Mouse (Mus musculus): ENCODE measurements around the gene Grip1.

The Grip1 gene

DNA sequence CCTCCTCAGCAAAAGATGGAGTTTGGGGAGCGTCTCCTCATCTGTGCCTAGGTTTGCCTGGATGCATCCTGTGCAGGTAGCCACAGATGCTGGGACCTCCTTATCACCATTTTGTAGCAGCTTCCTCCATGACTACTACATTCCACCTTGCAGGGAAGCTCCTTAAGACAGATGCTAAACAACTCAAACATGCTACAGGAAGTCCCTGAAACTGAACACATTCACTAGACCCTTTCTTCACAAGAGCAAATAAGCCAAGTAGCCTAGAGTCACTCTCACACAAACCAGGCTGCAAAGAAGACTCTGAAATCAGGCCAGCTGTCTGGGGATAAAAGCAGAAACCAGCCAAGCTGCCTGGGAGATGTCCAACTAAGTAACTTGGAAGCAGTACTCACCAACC, 661.6 kb downstream of the Grip1 start:
- intact Hi-C loops (cut with DNase I) = no loop called here

DNA sequence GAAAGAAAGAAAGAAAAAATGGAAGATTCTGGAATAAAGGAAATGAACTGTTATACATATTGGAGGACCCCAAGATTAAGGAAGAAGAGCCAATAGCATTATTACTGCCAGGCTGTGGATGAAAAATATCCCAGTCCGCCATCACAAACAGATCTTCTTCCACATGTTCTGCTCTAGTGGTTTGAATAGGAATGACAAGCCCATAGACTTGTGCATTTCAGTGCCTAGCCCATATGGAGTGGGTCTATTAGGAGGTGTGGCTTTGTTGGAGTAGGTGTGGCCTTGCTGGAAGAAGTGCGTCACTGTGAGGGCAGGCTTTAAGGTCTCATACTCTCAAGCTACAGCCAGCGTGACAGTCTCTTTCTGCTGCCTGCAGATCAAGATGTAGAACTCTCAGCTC, 670.1 kb downstream of the Grip1 start:
- intact Hi-C loops (cut with DNase I) = loop anchor here (2.0 kb wide), 1 partner anchor 59 kb away; no protein-coding TSS in a partner anchor

DNA sequence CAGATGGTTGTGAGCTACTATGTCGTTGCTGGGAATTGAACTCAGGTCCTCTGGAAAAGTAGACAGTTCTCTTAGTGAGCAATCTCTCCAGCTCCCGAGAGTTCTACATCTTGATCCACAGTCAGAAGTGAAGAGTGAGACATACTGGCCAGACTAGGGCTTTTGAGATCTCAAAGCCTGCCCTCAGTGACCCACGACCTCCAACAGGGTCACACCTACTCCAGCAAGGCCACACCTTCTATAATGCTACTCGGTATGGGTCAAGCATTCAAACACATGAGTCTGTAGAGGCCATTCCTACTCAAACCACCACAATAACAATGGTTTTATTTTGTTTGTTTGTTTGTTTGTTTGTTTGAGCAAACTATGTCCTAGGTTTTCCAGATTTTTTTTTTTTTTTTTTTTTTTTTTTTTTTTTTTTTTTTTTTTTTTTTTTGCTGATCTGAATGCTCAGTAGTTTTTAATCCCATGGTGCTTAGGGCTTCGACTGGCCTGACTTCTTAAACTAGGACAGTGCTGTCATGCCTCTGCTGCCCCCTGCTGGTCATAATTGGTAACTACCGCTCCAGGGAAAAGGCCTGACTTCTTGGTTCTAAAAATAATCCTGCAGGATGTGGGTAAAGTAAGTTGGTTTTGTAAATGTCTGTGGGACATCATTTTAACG, 671.3 kb downstream of the Grip1 start:
- intact Hi-C loops (cut with DNase I) = loop anchor here (2.0 to 5.0 kb wide), 3 partner anchors 60 to 478 kb away; no protein-coding TSS in a partner anchor

DNA sequence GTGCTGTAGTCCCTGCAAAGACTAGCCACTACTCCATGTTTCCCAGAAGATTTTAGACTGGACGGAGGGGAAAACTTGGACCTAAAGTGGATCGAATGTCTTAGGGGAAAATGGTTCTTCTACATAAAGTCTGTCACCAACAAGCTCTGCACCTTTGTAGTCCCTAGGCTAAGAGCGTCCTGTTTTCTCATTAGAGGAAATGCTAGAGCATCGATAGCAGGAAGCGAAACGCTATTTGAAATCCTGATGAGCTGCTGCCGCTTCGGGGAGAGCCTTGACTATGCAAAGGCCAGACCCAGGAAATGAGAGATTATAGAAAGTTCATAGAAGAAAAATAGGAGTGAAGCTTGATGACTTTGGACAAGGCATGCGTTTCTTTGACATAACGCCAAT, 671.8 kb downstream of the Grip1 start:
- intact Hi-C loops (cut with DNase I) = loop anchor here (2.0 to 5.0 kb wide), 3 partner anchors 61 to 478 kb away; no protein-coding TSS in a partner anchor

DNA sequence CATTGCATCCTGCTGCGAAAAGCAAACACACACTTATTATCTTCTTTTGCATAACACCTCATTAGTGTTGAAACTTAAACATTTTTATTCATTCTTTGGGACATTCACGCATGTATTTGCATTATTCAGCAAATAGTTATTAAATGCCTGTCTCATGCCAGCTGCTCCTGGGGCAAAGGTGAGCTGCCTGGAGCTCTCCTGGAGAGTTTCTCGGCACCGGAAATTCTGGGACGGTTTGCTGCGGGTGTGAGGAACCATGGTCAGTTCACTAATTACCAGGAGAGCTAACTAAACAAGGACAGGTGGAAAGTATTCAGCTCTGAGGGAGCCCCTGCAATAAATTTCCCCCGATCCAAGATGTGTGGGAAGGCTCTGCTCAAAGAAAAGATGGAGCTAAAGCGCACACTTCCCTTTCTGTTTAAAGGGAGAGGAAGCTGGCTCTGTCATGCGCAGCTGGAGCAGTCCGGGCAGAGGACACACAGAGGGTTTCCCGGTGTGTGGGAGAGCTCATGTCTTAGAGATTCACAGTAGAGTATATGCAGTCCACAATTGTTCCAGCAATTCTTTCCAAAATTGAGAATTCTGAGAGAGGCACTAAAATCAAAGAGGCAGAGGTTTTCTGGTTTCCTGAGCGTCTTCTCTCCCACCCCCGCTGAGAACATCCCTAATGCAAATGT, 675.1 kb downstream of the Grip1 start:
- intact Hi-C loops (cut with DNase I) = loop anchor here (5.0 kb wide), 2 partner anchors 326 to 481 kb away; no protein-coding TSS in a partner anchor

DNA sequence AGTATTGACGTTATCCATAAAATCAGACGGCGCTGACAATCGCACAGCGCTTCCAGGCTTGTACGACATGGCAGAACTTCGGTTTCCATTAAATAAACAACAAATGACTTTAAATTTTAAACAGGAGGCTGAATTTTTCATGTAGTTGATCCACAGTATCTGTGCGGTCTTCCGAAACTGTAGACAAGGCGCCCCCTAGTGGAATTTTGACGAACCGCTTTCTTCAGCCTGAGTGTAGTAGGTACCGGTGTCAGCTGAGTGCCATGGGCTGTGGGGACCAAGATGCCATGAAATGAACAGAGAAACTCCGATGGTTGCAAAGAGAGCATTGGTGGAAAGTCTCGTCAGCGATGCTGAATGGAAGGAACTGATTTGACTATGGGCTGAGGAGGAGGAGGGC, 677.0 kb downstream of the Grip1 start:
- intact Hi-C loops (cut with DNase I) = no loop called here

DNA sequence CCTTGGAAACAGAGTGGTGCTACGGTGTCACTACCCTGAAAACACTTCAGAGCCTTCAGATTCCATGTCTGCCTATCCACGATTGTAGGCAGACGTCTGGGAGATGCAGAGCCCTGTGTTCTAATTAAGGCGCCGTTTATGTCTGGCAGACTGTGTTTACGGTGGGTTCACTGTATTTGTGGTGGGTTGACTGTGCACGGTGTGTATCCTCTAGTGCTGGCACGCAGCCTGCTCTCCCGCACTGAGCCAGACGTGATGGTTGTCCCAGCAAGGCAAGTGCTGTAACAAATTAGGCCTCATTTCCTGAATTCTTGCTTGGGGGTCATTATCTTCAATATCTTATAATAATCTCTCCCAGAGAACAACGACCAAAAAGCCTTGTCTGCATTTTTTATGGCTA, 680.1 kb downstream of the Grip1 start:
- intact Hi-C loops (cut with DNase I) = no loop called here

DNA sequence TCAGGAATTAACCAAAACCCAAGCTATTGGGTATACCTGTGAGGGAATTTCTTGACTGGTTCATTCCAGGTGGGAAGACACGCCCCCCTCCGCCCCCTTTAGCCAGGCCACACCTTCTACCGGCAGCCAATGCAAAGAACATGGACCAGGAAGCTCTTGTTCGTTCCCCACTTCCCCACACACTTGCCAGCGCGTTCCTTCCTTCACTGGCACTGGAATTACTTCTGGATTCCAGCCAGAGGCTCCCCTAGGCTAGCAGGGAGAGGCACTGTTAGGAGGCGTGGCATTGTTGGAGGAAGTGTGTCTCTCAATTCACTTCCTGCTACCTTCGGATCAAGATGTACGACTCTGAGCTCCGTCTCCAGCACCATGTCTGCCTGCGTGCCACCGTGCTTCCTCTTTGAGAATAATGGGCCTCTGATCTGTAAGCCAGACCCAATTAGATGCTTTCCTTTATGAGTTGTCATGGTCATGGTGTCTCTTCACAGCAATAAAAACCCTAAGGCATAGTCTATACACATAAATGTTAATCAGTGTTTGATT, 682.5 kb downstream of the Grip1 start:
- intact Hi-C loops (cut with DNase I) = no loop called here

All from adrenal gland (tissue).